Mouse (Mus musculus): Measurements from ENCODE around the gene Polr2e. TPM values are rescaled to one million over a fixed set of nuclear protein-coding genes. Genes with fewer than 3 reads are reported as not detected.

Polr2e gene
- 46.3 and 61.0 TPM in 2 replicates for polyA plus RNA-seq (2011; ENCODE audit: insufficient read length, low read depth, missing spikeins)

- no peaks in the 10 kb centered on the region; the same call in 1 of the 2 replicates for H3K4me1 ChIP-seq (ENCODE audit: control insufficient read depth, insufficient read depth, low read length)
- TF ChIP-seq CTCF (IDR thresholded peaks at IDR 0.05; ENCODE audit: borderline replicate concordance, insufficient read depth, low read length): no peak
- peak; percentile 90 for TF ChIP-seq POLR2A (IDR thresholded peaks at IDR 0.05; ENCODE audit: low read depth, low read length)
- no peak within 1 kb of the TSS for H3K27ac ChIP-seq (ENCODE audit: insufficient read depth, low read length)
- H3K4me3 ChIP-seq (ENCODE audit: insufficient read depth, low read length): peak within 1 kb of the TSS; percentile 70
Measured at GRCm38 (mm10) chr10:80039559-80039979, at the start of gene Polr2e. Gene Polr2e, minus strand, starts transcription at chr10:80039795.

GRCm38 (mm10) chr10:80089146-80089545 is 49.6 kb upstream of the Polr2e start:
- H3K4me1 ChIP-seq (ENCODE audit: control insufficient read depth, insufficient read depth, low read length): peaks cover 8% of the 10 kb centered on the region
- TF ChIP-seq CTCF (IDR thresholded peaks at IDR 0.05; ENCODE audit: borderline replicate concordance, insufficient read depth, low read length): no peak
- TF ChIP-seq POLR2A (IDR thresholded peaks at IDR 0.05; ENCODE audit: low read depth, low read length): no peak
- H3K27ac ChIP-seq (ENCODE audit: insufficient read depth, low read length): no peak overlapping the region
- no peak overlapping the region for H3K4me3 ChIP-seq (ENCODE audit: insufficient read depth, low read length)

- peaks cover 9% of the 10 kb centered on the region for H3K4me1 ChIP-seq (ENCODE audit: control insufficient read depth, insufficient read depth, low read length)
- H3K4me3 ChIP-seq (ENCODE audit: insufficient read depth, low read length): no peak overlapping the region
- no peak overlapping the region for H3K27ac ChIP-seq (ENCODE audit: insufficient read depth, low read length)
- TF ChIP-seq CTCF (IDR thresholded peaks at IDR 0.05; ENCODE audit: borderline replicate concordance, insufficient read depth, low read length) (no peak), POLR2A (IDR thresholded peaks at IDR 0.05; ENCODE audit: low read depth, low read length) (no peak)
Measured at GRCm38 (mm10) chr10:80087483-80087882, 47.9 kb upstream of the Polr2e start.

- Histone ChIP-seq H3K27ac (ENCODE audit: insufficient read depth, low read length) (no peak overlapping the region), H3K4me1 (ENCODE audit: control insufficient read depth, insufficient read depth, low read length) (peaks cover 9% of the 10 kb centered on the region), H3K4me3 (ENCODE audit: insufficient read depth, low read length) (no peak overlapping the region)
- TF ChIP-seq POLR2A (IDR thresholded peaks at IDR 0.05; ENCODE audit: low read depth, low read length) (no peak), CTCF (IDR thresholded peaks at IDR 0.05; ENCODE audit: borderline replicate concordance, insufficient read depth, low read length) (no peak)
Measured at GRCm38 (mm10) chr10:80086847-80087246, 47.3 kb upstream of the Polr2e start.

- H3K27ac ChIP-seq (ENCODE audit: insufficient read depth, low read length): peak overlapping the region; percentile 81
- no peak overlapping the region for H3K4me3 ChIP-seq (ENCODE audit: insufficient read depth, low read length)
- peaks cover 13% of the 10 kb centered on the region for H3K4me1 ChIP-seq (ENCODE audit: control insufficient read depth, insufficient read depth, low read length)
- 0 out of 2 replicates have a peak, but pooled peaks have one; percentile 16 for TF ChIP-seq POLR2A (IDR thresholded peaks at IDR 0.05; ENCODE audit: low read depth, low read length)
- TF ChIP-seq CTCF (IDR thresholded peaks at IDR 0.05; ENCODE audit: borderline replicate concordance, insufficient read depth, low read length): no peak
Measured at GRCm38 (mm10) chr10:80084817-80085487, 45.4 kb upstream of the Polr2e start.

- no peak overlapping the region for H3K27ac ChIP-seq (ENCODE audit: insufficient read depth, low read length)
- no peak for TF ChIP-seq CTCF (IDR thresholded peaks at IDR 0.05; ENCODE audit: borderline replicate concordance, insufficient read depth, low read length)
- TF ChIP-seq POLR2A (IDR thresholded peaks at IDR 0.05; ENCODE audit: low read depth, low read length): no peak
- no peak overlapping the region for H3K4me3 ChIP-seq (ENCODE audit: insufficient read depth, low read length)
- peaks cover 16% of the 10 kb centered on the region for H3K4me1 ChIP-seq (ENCODE audit: control insufficient read depth, insufficient read depth, low read length)
Measured at GRCm38 (mm10) chr10:80081075-80081474, 41.5 kb upstream of the Polr2e start.

GRCm38 (mm10) chr10:80080396-80081070 is 40.9 kb upstream of the Polr2e start:
- TF ChIP-seq CTCF (IDR thresholded peaks at IDR 0.05; ENCODE audit: borderline replicate concordance, insufficient read depth, low read length) (no peak), POLR2A (IDR thresholded peaks at IDR 0.05; ENCODE audit: low read depth, low read length) (no peak)

GRCm38 (mm10) chr10:80078366-80078765 is 38.8 kb upstream of the Polr2e start:
- Histone ChIP-seq H3K4me1 (ENCODE audit: control insufficient read depth, insufficient read depth, low read length) (peaks cover 12% of the 10 kb centered on the region), H3K27ac (ENCODE audit: insufficient read depth, low read length) (no peak overlapping the region), H3K4me3 (ENCODE audit: insufficient read depth, low read length) (no peak overlapping the region)
- TF ChIP-seq CTCF (IDR thresholded peaks at IDR 0.05; ENCODE audit: borderline replicate concordance, insufficient read depth, low read length): no peak
- no peak for TF ChIP-seq POLR2A (IDR thresholded peaks at IDR 0.05; ENCODE audit: low read depth, low read length)

More at GRCm38 (mm10) chr10:80080396-80081070, 40.9 kb upstream of the Polr2e start:
- peaks cover 20% of the 10 kb centered on the region for H3K4me1 ChIP-seq (ENCODE audit: control insufficient read depth, insufficient read depth, low read length)
- H3K4me3 ChIP-seq (ENCODE audit: insufficient read depth, low read length): no peak overlapping the region
- H3K27ac ChIP-seq (ENCODE audit: insufficient read depth, low read length): no peak overlapping the region

GRCm38 (mm10) chr10:80077312-80077711 is 37.7 kb upstream of the Polr2e start:
- Histone ChIP-seq H3K4me1 (ENCODE audit: control insufficient read depth, insufficient read depth, low read length) (peaks cover 20% of the 10 kb centered on the region), H3K4me3 (ENCODE audit: insufficient read depth, low read length) (no peak overlapping the region), H3K27ac (ENCODE audit: insufficient read depth, low read length) (no peak overlapping the region)
- TF ChIP-seq CTCF (IDR thresholded peaks at IDR 0.05; ENCODE audit: borderline replicate concordance, insufficient read depth, low read length): no peak

- no peak for TF ChIP-seq CTCF (IDR thresholded peaks at IDR 0.05; ENCODE audit: borderline replicate concordance, insufficient read depth, low read length)
- TF ChIP-seq POLR2A (IDR thresholded peaks at IDR 0.05; ENCODE audit: low read depth, low read length): no peak
- Histone ChIP-seq H3K4me3 (ENCODE audit: insufficient read depth, low read length) (no peak overlapping the region), H3K4me1 (ENCODE audit: control insufficient read depth, insufficient read depth, low read length) (peaks cover 29% of the 10 kb centered on the region), H3K27ac (ENCODE audit: insufficient read depth, low read length) (peak overlapping the region; percentile 80)
Measured at GRCm38 (mm10) chr10:80076386-80076785, 36.8 kb upstream of the Polr2e start.
